Mouse (Mus musculus) cerebellum, postnatal 14 days (tissue): ENCODE data around the gene Dpm2.

ENCODE experiments used
- DNase-seq, 2 experiments: peaks; one replicate each; pipeline ENCODE4 v3.0.0; 2021; ENCODE audit warnings: mixed read lengths in 2 of 2

Gene Dpm2

DNA sequence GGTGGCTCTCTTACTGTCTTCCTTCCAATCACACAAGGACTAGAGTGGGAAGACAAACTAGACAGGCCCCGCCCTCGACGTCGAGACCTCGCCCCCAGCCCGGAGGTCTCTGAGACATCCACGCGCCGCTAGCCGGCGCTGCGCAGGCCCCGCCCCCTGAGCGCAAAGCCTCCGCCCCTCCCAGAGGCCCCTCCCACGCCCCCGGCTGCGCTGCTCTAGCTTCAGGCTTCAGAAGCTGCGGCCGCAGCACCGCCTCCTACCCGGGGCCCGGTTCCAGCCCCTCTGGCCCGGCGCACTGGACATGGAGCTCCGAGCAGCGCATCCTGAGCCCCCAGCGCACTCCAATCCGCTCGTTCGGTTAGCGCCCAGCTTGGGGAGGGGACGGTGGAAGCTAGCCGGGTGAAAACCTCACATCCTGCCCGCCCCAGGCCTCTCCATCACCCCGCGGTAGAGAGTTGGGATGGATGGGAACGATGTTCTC lies 16.3 kb downstream of the Dpm2 start, which contains the start of gene St6galnac4:
Gene St6galnac4, plus strand, starts transcription at position 225 of the 481 bp plus-strand sequence.
- DNase-seq, result peak; percentile 95 to 96

DNA sequence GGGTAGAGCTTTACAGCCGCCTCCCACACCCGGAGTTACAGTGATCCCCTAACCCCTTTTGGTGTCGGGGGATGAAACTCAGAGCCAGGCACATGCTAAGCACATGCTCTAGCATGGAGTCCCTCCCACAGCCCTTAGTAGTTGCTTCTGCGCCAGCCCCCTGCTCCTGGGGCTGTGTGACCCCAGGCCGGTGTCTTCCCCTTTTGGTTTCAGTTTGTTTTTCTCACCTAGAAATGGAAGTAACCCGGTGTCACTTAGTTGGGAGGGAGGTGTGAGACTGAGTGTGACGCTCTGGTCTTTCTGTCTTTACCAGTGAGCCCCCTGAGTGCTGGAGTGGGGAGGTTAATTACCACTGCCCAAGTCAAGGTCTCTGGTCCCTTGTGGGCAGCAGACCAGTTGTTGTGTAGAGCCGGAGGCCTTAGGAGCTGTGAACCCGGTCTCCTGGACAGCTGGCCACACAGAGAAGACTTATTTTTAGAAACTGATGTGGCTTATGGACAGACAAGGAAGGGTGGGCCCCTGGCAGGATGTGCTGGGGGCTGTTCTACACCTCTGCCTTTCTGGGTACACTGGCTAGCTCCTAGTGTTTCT lies 17.2 kb downstream of the Dpm2 start:
- peak in 1 of 2 experiments; percentile 48 for DNase-seq

DNA sequence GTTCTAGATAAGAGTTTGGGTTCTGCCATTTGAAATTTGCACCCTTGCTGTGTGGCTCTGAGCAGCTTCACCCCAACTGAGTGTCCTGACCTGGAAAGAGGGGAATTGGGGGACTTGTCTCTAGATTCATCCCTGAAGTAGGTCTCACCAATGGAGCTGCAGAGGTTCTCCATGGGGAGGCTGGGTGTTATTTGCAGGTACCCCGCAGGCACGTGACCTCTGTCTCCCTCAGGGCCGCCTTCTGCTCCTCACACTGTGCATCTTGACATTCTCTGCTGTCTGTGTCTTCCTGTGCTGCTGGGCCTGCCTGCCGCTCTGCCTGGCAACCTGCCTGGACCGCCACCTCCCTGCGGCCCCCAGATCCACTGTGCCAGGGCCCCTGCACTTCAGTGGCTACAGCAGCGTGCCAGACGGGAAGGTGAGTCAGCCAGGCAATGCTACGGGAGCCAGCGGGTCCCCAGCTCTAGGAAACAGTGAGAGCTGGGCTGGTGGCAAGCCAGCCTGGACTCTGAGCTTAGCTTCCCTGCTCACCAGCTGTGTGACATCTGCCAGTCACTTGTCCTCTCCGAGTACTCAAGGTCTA lies 18.6 kb downstream of the Dpm2 start:
- DNase-seq, result peak; percentile 92 to 95

DNA sequence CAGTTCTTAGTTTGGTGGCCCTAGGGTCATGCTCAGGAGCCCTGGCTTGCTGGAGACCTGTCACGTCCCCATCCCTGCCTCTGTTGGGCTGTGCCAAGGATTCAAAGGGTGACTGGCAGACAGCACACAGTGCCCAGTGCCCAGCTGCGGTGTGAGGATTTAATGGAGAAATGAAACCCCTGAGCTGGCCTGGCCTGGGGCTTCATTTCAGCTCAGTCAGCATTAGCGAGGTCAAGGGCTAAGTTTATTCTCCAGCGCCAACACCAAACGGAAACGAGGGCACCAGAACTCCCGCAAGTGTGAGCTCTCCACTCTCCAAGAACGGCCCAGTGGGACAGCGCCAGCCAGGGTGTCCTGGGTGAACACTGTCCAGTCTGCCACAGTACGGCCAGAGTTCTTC lies 19.6 kb downstream of the Dpm2 start:
- DNase-seq, result peak in 1 of 2 experiments; percentile 54

DNA sequence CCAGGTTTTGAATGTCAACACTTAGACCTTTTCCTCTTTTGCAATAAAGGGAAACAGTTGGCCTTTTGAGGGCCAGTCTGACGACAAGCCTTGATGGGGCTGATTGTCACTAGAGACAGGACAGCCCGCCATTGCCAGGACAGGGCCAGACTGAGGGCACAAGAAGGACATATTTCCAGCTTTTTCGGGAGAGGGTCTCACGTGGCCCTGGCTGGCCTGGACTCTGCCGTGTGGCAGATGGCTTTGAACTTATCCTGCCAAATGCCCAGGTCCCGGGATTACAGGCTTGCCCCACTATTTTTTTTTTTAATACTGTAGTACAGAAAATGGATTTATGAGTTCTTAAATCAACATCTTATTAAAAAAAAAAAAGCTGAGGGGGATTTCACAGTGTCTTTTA lies 20.6 kb downstream of the Dpm2 start:
- DNase-seq, result peak; percentile 55 to 71

DNA sequence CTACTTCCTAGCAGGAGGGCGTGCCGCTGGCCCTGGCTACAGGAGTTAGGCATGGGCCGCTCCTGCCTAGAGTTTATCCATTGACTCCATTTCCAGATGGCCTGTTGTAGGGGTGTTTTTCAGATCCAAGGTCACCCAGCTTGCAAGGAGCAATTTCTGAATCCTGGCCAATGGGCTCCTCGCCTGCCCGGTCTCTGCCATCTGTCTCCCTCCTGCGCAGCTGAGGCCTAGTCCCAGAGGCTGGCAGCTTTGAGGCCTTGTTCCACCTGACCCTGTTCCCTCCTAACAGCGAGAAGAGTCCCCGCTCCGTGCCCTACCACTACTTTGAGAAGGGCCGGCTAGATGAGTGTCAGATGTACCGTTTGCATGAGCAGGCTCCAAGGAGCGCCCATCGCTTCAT lies 26.1 kb downstream of the Dpm2 start:
- peak; percentile 91 to 92 for DNase-seq

DNA sequence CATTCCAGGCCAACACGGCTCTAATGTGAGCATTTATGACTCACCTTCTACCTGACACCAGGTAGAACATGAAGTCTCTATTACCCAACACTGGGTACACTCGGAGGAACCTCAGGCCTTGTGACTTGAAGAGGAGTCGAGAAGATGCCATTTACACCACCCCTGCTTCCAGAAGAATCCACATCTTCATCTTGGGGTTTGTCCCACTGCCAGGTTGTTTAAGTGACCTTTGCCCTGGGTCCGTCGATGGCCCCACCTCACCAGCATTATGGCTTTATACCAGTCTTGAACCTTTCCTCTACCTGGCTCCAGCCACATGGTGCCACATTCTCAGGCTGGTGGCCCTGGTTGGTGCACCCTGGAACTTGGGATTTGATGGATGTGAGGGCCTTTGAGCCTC lies 26.6 kb downstream of the Dpm2 start:
- DNase-seq, result no peak

DNA sequence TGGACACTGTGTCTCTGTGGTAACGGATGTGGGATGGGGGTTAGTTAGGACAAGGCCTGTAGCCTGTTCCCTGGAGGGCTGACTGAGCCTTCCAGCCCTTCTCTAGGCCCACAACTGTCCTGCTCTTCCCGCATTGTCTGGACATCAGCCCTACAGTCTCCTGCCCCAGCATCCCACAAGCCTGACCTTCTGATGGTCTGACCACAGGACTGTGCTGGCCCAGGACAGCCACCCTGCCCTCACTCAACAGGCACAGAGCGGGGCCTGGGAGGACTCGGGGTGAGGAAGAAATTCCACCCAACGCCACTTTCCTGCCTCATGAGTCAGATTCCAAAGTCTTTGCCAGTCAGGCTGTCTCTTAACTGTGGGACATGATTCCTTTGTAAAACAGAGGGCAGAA lies 27.0 kb downstream of the Dpm2 start:
- DNase-seq, result no peak

DNA sequence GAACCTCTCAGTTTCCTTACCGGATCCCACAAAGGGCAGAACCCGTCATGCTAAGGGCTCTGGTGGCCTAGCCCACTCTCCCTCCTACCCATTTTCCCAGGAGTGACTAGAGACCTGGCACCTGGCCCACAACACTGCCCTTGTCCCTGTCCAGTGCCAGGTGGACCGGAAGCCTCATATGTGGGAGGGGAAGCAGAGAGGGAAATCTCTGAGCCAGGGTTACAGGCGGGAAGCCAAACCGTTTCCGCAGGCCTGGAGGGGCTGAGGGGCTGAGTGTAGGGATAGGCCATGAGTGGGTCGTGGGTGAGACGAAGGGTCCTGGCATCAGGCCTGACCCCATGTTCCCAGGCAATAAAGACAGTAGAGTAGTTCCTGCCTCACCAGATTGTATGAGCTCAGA lies 27.8 kb downstream of the Dpm2 start:
- DNase-seq, result peak; percentile 87 to 89

DNA sequence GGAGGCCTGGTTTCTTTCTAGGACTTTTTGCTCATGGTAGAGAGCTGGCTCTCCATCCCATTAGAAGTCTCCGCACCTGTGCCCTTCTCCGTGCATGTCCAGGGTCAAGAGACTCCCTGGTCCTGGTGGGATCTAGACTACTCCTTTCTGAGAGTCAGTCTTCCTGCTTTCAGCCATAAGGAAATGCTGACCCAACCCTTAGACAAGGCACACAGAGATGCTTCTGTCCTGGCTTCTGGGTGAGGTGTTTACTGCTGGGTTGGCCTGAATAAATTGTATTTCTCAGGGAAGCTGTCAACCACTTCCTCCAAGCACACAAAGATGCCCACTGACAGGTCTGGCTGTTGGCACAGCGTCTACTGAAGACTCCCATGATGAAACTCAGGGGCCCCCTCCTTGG lies 28.8 kb downstream of the Dpm2 start, which contains the start of gene St6galnac6:
Gene St6galnac6, plus strand, starts transcription at position 301 of the 400 bp plus-strand sequence.
- no peak for DNase-seq

DNA sequence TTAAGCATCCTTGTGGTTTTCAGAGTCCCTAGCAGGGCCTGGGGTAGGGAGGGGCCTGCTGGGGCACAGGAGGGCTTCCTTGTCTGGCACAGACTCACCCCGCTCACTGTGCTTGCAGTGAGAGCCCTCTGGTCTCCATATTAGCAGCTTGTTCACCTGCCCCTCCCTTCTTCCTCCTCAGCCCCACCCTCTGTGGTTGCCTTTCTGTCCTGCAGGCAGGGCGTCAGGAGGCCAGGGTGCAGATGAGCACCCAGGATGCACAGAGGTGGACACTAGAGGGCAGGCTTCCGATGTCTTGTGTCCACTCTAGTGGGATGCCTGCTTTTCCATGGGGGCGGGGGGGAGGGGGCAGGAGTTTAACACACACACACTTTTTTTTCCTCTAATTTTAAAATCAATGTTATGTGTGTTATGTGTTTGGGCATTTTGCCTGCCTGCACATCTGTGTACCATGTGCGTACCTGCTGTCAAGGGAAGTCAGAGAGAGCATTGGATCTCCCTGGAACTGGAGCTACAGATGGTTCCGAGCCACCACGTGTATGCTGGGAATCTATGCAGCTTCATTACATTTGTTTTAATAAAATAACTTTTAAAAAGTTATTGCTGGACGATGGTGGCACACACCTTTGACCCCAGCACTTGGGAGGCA lies 30.9 kb downstream of the Dpm2 start:
- DNase-seq, result peak in 1 of 2 experiments; percentile 69

DNA sequence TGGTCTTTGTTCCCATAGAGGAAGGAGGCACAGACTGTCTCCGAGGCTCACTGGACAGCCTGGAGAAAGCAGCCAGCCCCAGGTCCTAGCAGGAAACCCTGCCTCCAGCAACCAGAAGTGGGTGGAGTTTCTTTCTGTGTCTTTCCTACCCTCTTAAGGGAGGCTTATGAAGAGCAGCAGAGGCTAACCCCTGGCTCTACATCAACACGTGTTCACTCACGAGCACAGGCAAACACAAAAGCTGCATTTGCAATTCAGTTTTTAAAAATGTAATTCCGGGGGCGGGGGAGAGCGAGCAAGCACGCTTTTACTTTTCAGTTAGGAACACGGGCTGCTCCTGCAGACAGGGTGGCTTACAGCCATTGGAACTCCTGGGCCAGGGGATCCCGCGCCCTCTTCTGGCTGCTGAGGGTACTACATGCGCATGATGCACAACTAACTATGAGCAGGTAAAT lies 32.0 kb downstream of the Dpm2 start:
- DNase-seq, result peak; percentile 97 to 98

DNA sequence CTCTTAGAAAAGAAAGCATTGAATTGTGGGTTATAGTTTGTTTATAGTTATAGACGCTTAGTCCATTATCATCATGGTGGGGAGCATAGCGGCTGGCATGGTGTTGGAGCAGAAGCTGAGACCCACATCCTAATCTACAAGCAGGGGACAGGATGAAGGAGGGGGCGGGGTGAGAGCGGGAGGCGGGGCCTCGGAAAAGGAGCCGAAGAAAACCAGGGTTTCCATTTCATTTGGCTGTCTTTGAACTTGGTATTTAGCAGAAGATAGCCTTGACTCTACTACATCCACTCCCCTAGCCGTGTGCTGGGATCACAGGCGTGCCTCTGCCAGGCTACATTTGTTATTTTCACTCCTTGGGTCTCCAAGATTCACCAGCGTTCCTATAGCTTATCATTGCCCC lies 34.0 kb downstream of the Dpm2 start:
- DNase-seq, result no peak

DNA sequence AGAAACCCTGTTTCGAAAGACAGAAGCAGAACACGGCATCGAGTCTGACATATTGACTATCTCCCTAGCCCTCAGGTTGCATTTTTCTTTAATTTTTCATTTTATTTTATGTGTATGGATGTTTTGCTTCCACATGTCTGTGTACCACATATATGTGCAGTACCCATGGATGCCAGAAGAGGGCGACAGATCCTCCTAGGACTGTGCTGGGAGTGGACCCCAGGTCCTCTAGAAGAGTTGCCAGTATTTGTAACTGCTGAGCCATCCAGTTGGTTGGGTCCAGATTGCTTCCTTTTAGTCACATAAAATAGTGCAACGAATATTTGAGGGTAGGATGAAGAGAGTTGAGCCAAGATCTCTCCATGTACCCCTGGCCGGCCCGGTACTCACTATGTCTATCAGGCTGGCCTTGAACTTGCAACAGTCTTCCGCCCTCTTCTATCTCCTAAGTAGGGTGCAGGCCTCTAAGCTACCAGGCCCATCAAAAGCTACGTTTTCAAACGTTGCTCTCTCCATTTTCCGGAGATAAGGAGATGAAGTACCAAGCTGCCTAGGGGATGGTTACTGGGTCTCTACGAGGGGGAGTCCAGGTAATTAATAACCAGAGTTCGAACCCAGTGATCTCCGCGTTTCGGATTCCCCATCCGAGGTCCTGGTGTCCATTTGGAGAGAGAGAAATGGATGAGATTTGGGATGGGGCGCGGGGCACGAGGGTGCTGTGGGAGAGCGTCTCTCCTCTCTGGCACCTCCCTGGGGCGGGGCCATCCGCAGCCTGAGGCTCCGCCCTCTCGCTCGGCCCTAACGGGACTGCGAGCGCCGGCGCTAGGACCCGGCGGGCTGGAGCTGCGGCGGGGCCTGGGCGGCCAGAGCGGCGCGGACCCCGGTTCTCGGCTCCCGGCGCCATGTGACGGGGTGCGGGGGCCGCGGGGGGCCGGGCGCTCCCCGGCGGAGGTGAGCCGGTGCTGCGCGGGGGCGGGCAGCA lies 35.8 kb downstream of the Dpm2 start:
- peak; percentile 89 to 91 for DNase-seq

DNA sequence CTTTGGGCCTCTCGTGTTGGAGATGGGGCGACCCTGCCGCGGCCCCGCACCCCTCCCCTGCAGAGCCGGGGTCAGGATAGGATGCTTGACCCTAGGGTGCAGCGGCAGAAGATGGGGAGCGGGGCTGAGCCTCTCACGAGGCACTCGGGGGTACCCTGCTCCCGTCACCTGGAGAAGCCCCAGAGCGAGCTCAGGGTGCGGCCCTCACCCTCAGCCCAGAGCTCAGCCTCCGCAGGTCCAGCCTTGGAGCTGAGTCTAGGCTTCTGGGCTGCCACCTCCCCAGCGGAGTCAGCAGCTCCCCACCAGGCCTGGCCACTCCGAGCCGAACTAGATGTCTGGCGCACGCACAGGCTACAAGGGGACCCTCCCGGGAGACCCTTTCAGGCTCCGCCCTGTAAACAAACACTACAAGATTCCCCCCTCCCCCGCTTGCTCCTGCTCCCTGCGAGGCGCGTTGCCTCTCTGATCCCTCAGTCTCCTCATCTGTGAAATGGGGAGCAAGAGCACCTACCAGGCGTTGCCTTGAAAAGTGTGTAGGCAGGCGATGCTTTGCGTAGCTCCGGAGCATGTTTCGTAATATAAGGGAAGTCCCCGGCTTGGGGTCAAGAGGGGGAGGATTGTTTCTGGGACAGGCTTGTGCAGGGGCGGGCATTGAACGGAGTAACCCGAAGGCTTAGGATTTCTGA lies 36.7 kb downstream of the Dpm2 start:
- DNase-seq, result peak; percentile 63 to 64

DNA sequence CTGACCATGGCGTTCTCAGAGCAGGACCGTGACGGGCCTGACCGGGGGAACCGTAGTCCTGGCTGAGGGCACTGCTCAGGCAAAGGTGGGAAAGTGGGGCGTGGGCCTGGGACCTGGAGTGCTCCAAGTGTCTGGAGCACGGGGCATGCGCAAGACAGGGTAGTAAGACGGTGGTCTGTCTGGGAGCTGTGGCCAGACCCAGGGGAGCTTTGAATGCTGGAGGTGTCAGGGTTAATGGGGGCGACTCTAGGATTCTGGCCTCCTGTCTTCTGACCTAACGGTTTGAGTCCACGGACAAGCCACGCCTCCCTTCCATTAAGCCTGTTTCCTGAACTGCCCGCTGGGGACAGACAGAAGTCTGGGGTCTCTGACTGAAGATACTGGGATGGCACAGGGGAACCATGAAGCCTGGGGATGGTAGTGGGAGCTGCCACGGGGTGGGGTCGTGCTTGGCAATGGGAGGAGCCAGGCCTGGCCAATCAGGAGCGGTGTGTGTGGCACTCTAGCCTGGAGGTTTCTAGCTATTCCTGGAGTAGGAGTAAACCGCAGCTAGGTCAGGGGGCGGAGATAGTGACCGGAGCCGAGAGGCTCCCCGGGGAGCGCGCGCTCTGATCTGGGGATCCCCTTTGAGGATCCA lies 37.6 kb downstream of the Dpm2 start:
- DNase-seq, result peak; percentile 56 to 59

DNA sequence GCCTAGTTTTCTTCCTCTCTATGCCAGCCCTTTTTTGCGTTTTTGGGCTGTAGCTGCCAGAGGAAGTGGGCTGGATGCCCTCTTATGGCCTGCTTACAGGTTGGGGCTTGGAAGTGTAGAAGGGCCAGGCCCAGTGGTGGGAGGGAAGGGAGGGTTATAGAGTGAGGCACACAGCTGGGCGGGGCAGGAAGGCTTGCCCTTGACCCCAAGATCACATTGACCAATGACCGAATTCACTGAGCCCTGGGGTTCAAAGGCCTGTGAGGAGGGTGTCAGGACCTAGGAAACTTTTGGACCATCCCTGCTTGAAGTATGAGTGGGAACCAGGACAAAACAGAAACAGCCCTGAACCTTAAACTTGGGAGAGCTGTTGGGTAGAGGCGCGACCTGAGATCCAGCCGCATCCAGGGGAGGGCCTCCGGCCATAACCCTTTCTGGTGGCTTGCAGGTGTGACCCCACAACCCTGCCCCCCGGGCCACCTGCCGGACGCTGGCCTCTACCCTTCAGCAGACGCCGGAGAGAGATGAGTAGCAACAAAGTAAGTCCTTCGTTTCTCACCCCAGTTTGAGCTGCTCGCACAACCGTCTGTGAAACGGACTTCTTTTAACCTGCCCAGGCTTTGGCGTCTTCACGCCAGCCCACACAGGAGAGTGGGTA lies 38.2 kb downstream of the Dpm2 start:
- no peak for DNase-seq

DNA sequence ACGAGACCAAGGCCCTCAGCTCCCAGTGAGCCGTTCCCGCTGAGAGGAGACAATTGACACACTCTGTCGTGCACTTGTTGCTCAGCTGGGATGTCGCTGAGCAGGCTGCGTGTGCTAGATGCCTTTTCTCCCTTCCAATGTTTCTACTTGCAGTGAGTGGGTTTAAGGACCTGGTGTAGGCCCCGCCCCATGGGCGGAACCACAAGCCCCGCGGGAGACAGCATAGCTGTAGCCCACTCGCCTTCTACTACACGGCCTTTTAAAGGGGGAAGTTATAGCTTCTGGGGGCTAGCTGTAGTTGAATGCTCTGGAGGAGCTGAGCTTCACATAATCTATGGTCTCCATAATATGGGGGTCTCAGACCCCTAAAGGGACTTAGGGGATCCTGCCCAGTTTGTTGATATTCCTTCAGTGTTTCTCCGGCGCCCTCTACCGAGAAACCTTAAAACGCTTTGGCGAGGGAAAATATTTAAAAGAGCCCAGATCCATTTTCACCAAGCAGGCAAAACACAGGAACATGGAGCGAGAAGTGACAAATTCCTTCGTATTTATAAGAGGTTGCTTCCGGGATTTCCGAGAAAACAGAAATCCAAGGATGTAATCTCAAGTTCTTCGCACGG lies 40.1 kb downstream of the Dpm2 start:
- DNase-seq, result peak in 1 of 2 experiments; percentile 47

DNA sequence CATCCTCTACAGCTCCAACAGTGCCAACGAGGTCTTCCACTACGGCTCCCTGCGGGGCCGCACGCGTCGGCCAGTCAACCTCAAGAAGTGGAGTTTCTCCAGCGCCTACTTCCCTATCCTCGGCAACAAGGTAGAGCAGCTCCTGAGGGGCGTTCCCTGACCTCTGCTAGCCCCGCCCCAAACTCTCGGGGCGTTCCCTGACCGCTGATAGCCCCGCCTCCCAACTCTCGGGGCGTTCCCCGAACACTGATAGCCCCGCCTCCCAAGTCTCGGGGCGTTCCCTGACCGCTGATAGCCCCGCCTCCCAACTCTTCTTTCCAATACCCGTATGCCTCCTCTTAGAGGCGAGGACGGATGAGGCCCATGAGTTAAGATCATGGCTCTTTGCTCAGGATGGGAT lies 41.6 kb downstream of the Dpm2 start:
- DNase-seq, result no peak

DNA sequence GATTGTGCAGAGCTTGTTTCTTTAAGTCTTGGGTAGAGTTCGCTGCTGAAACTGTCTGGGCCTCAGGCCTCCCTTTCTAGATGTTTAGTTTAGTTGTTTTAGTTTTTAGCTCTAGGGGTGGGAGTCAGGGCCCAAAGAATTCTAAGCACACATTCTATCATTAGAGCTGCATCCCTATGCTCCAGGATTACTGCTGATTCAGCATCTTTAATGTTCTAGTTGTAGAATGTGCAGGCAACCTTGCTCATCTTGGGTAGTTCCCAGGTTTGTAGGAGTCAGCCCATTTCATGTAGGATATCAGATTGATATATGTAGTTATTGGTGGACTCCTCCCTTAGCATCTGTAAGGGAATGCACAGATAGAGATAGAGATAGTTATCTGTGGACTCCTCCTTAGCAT lies 46.5 kb downstream of the Dpm2 start:
- DNase-seq, result no peak

DNA sequence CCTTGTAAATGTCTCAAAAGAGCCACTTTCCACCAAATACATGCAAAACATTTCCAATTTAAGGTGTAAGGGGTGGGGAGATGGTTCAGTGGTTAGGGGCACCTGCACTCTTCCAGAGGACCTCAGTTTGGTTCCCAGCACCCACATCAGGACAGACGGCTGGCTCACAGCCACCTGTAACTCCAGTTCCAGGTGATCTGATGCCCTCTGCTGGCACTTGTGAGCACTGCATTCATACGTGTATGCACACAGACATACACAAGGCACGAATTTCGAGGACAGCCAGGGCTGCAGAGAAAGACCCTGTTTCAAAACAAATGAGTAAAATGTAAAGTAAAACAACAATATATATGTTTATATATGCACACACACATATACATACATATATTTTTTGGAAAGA lies 46.9 kb downstream of the Dpm2 start:
- peak in 1 of 2 experiments; percentile 74 for DNase-seq
